Mouse (Mus musculus) hindlimb bud, embryonic 11.5 days (tissue): ENCODE results near the gene Tigd3.

Experiments used
- DNase-seq: peaks from one replicate; pipeline ENCODE4 v3.0.0-alpha.2; 2012; ENCODE audit warnings: low read depth, low spot score; ENCODE audit errors: extremely low spot score

The Tigd3 gene

GRCm38 (mm10) chr19:5878362-5878722 is 15.6 kb downstream of the Tigd3 start:
- no peak for DNase-seq

- no peak for DNase-seq
Observed at GRCm38 (mm10) chr19:5877618-5878361, 16.2 kb downstream of the Tigd3 start, which contains the start of gene Slc25a45. Gene Slc25a45 (plus strand): TSS chr19:5877808.

- peak; percentile 88 for DNase-seq
Observed at GRCm38 (mm10) chr19:5874969-5875480, 18.9 kb downstream of the Tigd3 start, which contains the start of gene Frmd8. Gene Frmd8 (minus strand): TSS chr19:5875274.

- DNase-seq = no peak
Observed at GRCm38 (mm10) chr19:5874391-5874968, 19.5 kb downstream of the Tigd3 start.

GRCm38 (mm10) chr19:5872931-5873556 is 20.9 kb downstream of the Tigd3 start:
- no peak for DNase-seq

GRCm38 (mm10) chr19:5872528-5872927 is 21.4 kb downstream of the Tigd3 start:
- DNase-seq = no peak

GRCm38 (mm10) chr19:5871683-5872082 is 22.3 kb downstream of the Tigd3 start:
- DNase-seq = no peak

- no peak for DNase-seq
Observed at GRCm38 (mm10) chr19:5871273-5871672, 22.7 kb downstream of the Tigd3 start.

DNA sequence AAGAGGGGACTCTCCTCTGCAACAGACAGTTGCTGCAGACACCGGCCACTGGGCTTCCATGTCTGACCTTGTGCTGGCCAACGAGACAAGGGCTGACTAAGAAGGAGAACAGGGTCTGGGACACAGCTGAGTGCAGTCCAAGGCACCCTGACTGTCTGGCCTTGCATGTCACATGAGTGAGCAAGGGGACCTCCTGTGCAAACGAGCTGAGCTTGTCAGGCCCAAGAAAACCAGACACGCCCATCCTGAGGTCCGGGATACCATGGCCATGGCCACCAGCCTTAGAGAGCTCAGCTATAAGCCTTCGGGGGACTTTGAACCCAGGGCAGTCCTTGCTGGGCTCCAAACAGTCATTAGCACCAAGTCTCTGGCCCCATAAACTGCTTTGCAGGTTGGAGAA is 25.9 kb downstream of the Tigd3 start:
- no peak for DNase-seq

- DNase-seq = no peak
Observed at GRCm38 (mm10) chr19:5864710-5865398, 29.1 kb downstream of the Tigd3 start.

DNA sequence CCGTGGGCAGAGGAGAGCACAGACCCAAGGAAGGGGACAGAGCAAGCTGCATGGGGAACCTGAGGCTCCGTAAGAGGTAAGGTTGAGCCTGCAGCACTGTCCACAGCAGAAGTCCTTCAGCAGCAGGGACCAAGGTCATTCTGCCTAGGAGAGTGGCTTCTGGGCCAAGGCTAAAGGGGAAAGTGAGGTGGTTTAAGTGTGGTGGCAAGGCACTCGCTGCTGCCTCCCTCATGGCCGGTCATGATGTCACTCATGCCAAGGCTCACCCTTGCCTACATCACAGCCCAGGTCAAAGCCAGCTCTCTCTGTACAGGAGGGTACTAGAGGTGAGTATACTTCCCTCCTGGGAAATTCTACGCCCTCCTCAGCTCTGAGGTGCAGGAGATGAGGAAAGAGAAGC is 30.2 kb downstream of the Tigd3 start:
- no peak for DNase-seq

- DNase-seq = no peak
Observed at GRCm38 (mm10) chr19:5862335-5863085, 31.4 kb downstream of the Tigd3 start.

- DNase-seq = no peak
Observed at GRCm38 (mm10) chr19:5856604-5857003, 37.3 kb downstream of the Tigd3 start.

DNA sequence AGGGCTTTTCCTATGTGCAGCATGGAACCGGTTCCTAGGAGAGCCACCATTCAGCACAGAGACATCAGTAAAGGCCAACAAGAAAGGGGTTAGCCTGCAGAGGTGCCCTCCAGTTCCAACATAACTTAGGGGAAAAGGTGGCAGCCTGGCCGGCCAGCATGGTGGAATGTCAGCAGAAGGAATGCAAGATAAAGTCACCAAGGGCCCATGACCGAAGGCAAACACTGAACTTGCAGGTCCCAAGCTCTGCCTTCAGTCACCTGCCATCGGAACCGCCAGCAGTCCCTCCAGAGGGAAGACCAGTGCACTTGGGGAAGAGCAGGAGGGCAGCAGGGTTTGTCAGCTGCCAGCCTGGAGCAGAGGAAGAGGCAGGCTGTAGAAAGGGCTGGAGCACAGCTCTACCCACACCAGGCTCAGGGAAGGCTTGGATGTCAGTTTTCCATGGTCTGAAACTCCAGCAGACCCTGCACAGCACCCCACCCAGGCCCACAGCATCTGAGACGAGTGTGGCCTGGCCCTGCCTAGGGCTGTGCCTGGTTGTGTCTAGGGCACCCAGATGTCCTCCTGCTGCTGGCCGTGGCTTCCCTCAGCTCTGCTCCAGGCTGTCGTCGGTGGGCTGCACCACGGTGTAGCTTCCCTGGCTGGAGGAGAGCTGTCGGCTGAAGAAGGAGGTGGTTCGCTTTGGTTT is 41.8 kb downstream of the Tigd3 start:
- DNase-seq = no peak

- DNase-seq = no peak
Observed at GRCm38 (mm10) chr19:5851481-5851971, 42.4 kb downstream of the Tigd3 start.

DNA sequence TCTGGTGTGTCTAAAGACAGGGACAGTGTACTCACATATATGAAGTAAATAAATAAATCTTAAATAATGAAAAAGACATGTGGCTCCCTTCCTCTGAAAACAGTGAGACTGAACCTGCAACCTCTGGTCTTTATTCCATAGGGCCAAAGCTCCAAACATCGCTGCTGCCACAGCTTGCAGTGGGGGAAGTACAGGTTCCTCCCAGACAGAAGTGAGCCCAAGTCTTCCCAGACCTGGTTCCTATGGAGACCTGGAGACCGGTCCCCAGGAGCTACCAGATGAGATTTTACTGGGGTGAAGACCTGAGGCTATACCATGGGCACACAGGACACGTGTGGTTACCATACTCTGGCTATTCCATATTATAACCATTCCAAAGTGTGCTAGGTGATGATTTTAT is 43.1 kb downstream of the Tigd3 start:
- no peak for DNase-seq

DNA sequence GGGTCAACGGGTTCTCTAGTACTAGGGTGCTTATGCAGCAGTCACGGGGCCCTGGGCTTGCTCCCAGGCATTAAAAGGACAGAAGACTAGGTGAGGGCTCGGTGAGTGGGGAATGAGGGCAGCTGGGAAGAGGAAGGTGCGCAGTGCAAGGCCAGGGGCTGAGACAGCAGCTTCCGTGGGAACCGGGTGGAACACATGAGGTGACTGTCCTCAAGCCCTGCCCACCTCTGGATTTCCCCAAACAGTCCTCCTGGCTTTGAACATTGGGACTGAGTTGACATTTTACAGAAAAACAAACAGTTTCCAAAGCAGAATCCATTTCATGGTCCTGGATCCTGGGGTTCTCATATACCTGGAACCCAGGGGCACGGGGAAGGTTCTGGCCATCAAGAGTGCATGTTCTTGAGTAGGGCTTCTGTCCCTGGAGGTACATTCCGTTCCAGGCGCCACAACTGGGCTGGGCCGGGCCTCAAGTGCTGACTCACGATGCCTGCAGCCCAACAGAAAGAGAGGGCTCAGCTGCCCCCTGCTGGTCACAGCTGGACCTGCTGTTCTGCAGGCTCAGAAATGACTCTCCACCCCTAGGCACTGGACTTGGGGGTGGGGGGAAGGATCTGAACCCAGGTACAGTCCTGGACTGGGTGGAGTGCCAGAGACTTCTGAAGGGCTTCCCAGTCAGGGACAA is 44.0 kb downstream of the Tigd3 start:
- DNase-seq = no peak

- DNase-seq = no peak
Observed at GRCm38 (mm10) chr19:5848826-5849672, 44.9 kb downstream of the Tigd3 start.
